Mouse (Mus musculus) CH12.LX (cell line): ENCODE measurements around the gene Apopt1. TPM values are rescaled to one million over a fixed set of nuclear protein-coding genes. Genes with fewer than 3 reads are reported as not detected.

Experiments
- DNase-seq: peaks from one replicate; pipeline ENCODE4 v3.0.0-alpha.2; 2013; ENCODE audit errors: extremely low read depth
- H3K27ac ChIP-seq: 2 replicates; pipeline ENCODE4 v1.5.1; 2012; ENCODE audit warnings: low read depth, mild to moderate bottlenecking, control low read depth, moderate library complexity; ENCODE audit not compliant: insufficient read depth
- H3K27me3 ChIP-seq: replicated peaks from 2 replicates; pipeline ENCODE3; 2012; ENCODE audit warnings: inconsistent platforms
- H3K36me3 ChIP-seq, 2 experiments: replicated peaks in 1 of 2; 2 replicates each; pipeline versions ENCODE3 to v1.6.1; 2012; ENCODE audit warnings: inconsistent platforms in 1 of 2, low read length in 1 of 2, mild to moderate bottlenecking in 1 of 2, mixed read lengths in 1 of 2, moderate library complexity in 1 of 2; ENCODE audit not compliant: control insufficient read depth in 1 of 2, insufficient read depth in 1 of 2
- H3K4me1 ChIP-seq, 2 experiments: 2 replicates each; pipeline ENCODE4 v1.6.1; 2012; ENCODE audit warnings: inconsistent platforms in 1 of 2, moderate library complexity in 1 of 2; ENCODE audit not compliant: insufficient read depth in 2 of 2, control insufficient read depth in 1 of 2
- H3K4me2 ChIP-seq: 2 replicates; pipeline ENCODE4 v1.6.1; 2012; ENCODE audit warnings: low read depth, mild to moderate bottlenecking, control low read depth; ENCODE audit not compliant: poor library complexity, insufficient read depth, severe bottlenecking
- H3K4me3 ChIP-seq, 3 experiments: fragments of 150-350 bp in 1 of 3; sonication (generic) in 1 of 3; replicated peaks in 1 of 3; 2 replicates each; pipeline versions ENCODE3 to v1.5.1; 2011 to 2012; ENCODE audit warnings: low read depth in 2 of 3, low read length in 2 of 3, mild to moderate bottlenecking in 2 of 3, moderate library complexity in 2 of 3, control low read depth in 1 of 3, improper control_type of control experiment in 1 of 3, inconsistent platforms in 1 of 3, mixed read lengths in 1 of 3; ENCODE audit not compliant: poor library complexity in 1 of 3
- H3K79me2 ChIP-seq: replicated peaks from 2 replicates; pipeline ENCODE4 v1.6.1; 2012; ENCODE audit warnings: mild to moderate bottlenecking, moderate library complexity; ENCODE audit not compliant: control insufficient read depth, poor library complexity, insufficient read depth, severe bottlenecking; ENCODE audit errors: extremely low read depth
- H3K9ac ChIP-seq: 2 replicates; pipeline ENCODE4 v1.6.1; 2012; ENCODE audit warnings: low read depth, mild to moderate bottlenecking, control low read depth, moderate library complexity; ENCODE audit not compliant: insufficient read depth
- H3K9me3 ChIP-seq: replicated peaks from 2 replicates; pipeline ENCODE3; 2012; ENCODE audit warnings: low read length, inconsistent platforms, mixed read lengths
- BHLHE40 ChIP-seq: IDR thresholded peaks from 2 replicates; pipeline ENCODE4 v1.6.1; 2011; ENCODE audit warnings: mild to moderate bottlenecking, low read depth, low read length, improper control_type of control experiment
- CHD1 ChIP-seq: IDR thresholded peaks from 2 replicates; pipeline ENCODE4 v1.6.1; 2012; ENCODE audit warnings: low read depth, low read length, improper control_type of control experiment, inconsistent platforms
- CHD2 ChIP-seq: IDR thresholded peaks from 2 replicates; pipeline ENCODE4 v1.6.1; 2011; ENCODE audit warnings: low read length, improper control_type of control experiment
- E2F4 ChIP-seq: IDR thresholded peaks from 2 replicates; pipeline ENCODE4 v1.6.1; 2011; ENCODE audit warnings: low read depth, low read length, improper control_type of control experiment; ENCODE audit not compliant: insufficient replicate concordance
- ETS1 ChIP-seq: conservative IDR thresholded peaks from 2 replicates; pipeline ENCODE4 v1.6.1; 2012; ENCODE audit warnings: low read depth, mild to moderate bottlenecking, inconsistent platforms, low read length, improper control_type of control experiment, moderate library complexity
- GABPA ChIP-seq: IDR thresholded peaks from 2 replicates; pipeline ENCODE4 v1.6.1; 2012; ENCODE audit warnings: low read depth, low read length, improper control_type of control experiment, inconsistent platforms; ENCODE audit not compliant: insufficient replicate concordance
- HCFC1 ChIP-seq: IDR thresholded peaks from 2 replicates; pipeline ENCODE4 v1.6.1; 2012; ENCODE audit warnings: low read depth, mild to moderate bottlenecking, inconsistent platforms, low read length, improper control_type of control experiment
- KAT2A ChIP-seq: IDR thresholded peaks from 2 replicates; pipeline ENCODE4 v1.6.1; 2012; ENCODE audit warnings: low read length, improper control_type of control experiment, inconsistent platforms; ENCODE audit not compliant: insufficient replicate concordance
- MAFK ChIP-seq: IDR thresholded peaks from 2 replicates; pipeline ENCODE4 v1.6.1; 2011; ENCODE audit warnings: low read length, improper control_type of control experiment; ENCODE audit not compliant: insufficient replicate concordance
- NELFE ChIP-seq: IDR thresholded peaks from 2 replicates; pipeline ENCODE4 v1.6.1; 2011; ENCODE audit warnings: low read depth, low read length, improper control_type of control experiment
- NRF1 ChIP-seq: IDR thresholded peaks from 2 replicates; pipeline ENCODE4 v1.6.1; 2014; ENCODE audit warnings: low read depth, mild to moderate bottlenecking, inconsistent platforms, low read length, improper control_type of control experiment, moderate library complexity
- PAX5 ChIP-seq: IDR thresholded peaks from 2 replicates; pipeline ENCODE4 v1.6.1; 2012; ENCODE audit warnings: low read length, inconsistent platforms, mixed read lengths
- POLR2AphosphoS2 ChIP-seq: IDR thresholded peaks from 2 replicates; pipeline ENCODE4 v1.6.1; 2011; ENCODE audit warnings: low read depth, low read length, improper control_type of control experiment
- RAD21 ChIP-seq: IDR thresholded peaks from 2 replicates; pipeline ENCODE4 v1.6.1; 2011; ENCODE audit warnings: low read depth, mild to moderate bottlenecking, low read length, improper control_type of control experiment, moderate library complexity
- SMC3 ChIP-seq: IDR thresholded peaks from 2 replicates; pipeline ENCODE4 v1.6.1; 2011; ENCODE audit warnings: low read depth, low read length, improper control_type of control experiment
- TBP ChIP-seq: conservative IDR thresholded peaks from 2 replicates; pipeline ENCODE4 v1.6.1; 2011; ENCODE audit warnings: low read depth, low read length, improper control_type of control experiment
- USF1 ChIP-seq: IDR thresholded peaks from 2 replicates; pipeline ENCODE4 v1.6.1; 2014; ENCODE audit warnings: low read depth, mild to moderate bottlenecking, inconsistent platforms, low read length, improper control_type of control experiment
- USF2 ChIP-seq: conservative IDR thresholded peaks from 2 replicates; pipeline ENCODE4 v1.6.1; 2011; ENCODE audit warnings: low read depth, low read length, improper control_type of control experiment
- ZC3H11A ChIP-seq: IDR thresholded peaks from 2 replicates; pipeline ENCODE4 v1.6.1; 2012; ENCODE audit warnings: low read depth, mild to moderate bottlenecking, inconsistent platforms, low read length, improper control_type of control experiment
- ZKSCAN1 ChIP-seq: IDR thresholded peaks from 2 replicates; pipeline ENCODE4 v1.6.1; 2012; ENCODE audit warnings: low read depth, inconsistent platforms, low read length, improper control_type of control experiment, borderline replicate concordance
- ZMIZ1 ChIP-seq: IDR thresholded peaks from 2 replicates; pipeline ENCODE4 v1.6.1; 2012; ENCODE audit warnings: low read depth, mild to moderate bottlenecking, inconsistent platforms, low read length, improper control_type of control experiment
- ZNF384 ChIP-seq: IDR thresholded peaks from 2 replicates; pipeline ENCODE4 v1.6.1; 2012; ENCODE audit warnings: low read depth, low read length, improper control_type of control experiment, inconsistent platforms
- dilution Hi-C: fragments of 300-500 bp; cut with MboI; formaldehyde crosslinking; loops from 2 replicates; pipeline ENCODE4 v1.14.3; 2020; ENCODE audit warnings: low sequenced_read_pairs; ENCODE audit not compliant: extremely low pct_unique_long_range_greater_than_20kb, extremely low pct_ligation_motif_present
- in situ Hi-C: fragments of 300-500 bp; cut with MboI; formaldehyde crosslinking; loops from 3 replicates; pipeline ENCODE4 v1.14.3; 2019; ENCODE audit warnings: low sequenced_read_pairs, low pct_ligation_motif_present, low pct_unique_long_range_greater_than_20kb, mixed read lengths
- polyA plus RNA-seq: library from polyadenylated mRNA; unstranded; fragments of >175 nt; gene quantifications from 2 replicates; pipeline ENCODE4 v1.2.1, GENCODE M21; 2012; ENCODE audit warnings: low read depth; ENCODE audit not compliant: insufficient read length
- total RNA-seq, 2 experiments: library from RNA; depleted of rRNA; stranded (reverse); fragments of 300-350 nt in 1 of 2; fragments of >200 nt in 1 of 2; gene quantifications; 2 replicates each; pipeline ENCODE4 v1.2.3; 2012 to 2014

The Apopt1 gene
- total and polyA plus RNA-seq, 3 experiments: 36.0 to 49.1 (median 43.6) TPM

GRCm38 (mm10) chr12:111787015-111787414 lies 74.0 kb downstream of the Apopt1 start:
- no peak for DNase-seq

DNA sequence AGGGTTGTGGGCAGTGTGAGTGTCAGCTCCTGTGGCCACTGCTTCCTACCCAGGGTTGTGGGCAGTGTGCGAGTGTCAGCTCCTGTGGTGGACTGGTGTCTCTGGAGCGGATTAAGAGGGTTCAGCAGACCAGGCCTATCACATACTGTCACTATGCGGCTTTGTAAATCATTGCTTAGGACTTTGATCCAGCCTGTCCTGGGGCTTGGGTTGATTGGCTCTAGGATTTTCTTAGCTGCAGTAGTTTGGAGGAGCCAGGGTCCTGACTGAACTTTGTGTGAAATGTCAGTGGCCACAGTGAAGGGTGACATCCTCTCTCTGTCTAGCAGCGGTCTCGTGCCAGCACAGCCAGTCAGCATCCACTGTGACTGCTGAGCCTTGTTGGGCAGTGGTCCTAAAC lies 77.0 kb downstream of the Apopt1 start:
- dilution Hi-C loops: no loop called here

More at GRCm38 (mm10) chr12:111787015-111787414, 74.0 kb downstream of the Apopt1 start:
- TF ChIP-seq ZC3H11A (no peak), GABPA (no peak), USF1 (no peak)
- dilution Hi-C loops (no loop called here), in situ Hi-C loops (no loop called here)
- Histone ChIP-seq H3K4me1 (peaks cover 5 to 27% of the 10 kb centered on the region in 2 experiments), H3K4me2 (no peak overlapping the region), H3K9ac (no peak overlapping the region), H3K27ac (no peak overlapping the region), H3K79me2 (no peaks in the 10 kb centered on the region; the same call in 1 of the 2 replicates), H3K9me3 (no peaks in the 10 kb centered on the region), H3K4me3 (no peak overlapping the region), H3K27me3 (no peaks in the 10 kb centered on the region), H3K36me3 (peaks cover 78 to 94% of the 10 kb centered on the region in 2 experiments)

GRCm38 (mm10) chr12:111790631-111791030 lies 77.6 kb downstream of the Apopt1 start:
- H3K4me2 ChIP-seq: no peak overlapping the region
- H3K4me3 ChIP-seq: no peak overlapping the region
- H3K27me3 ChIP-seq: no peaks in the 10 kb centered on the region
- H3K9ac ChIP-seq: no peak overlapping the region
- dilution Hi-C loops (no loop called here), in situ Hi-C loops (no loop called here)
- peaks cover 18 to 57% of the 10 kb centered on the region in 2 experiments for H3K4me1 ChIP-seq
- peaks cover 64 to 87% of the 10 kb centered on the region in 2 experiments for H3K36me3 ChIP-seq
- no peaks in the 10 kb centered on the region; the same call in 1 of the 2 replicates for H3K79me2 ChIP-seq
- H3K9me3 ChIP-seq: no peaks in the 10 kb centered on the region
- TF ChIP-seq ZKSCAN1 (no peak), NRF1 (no peak), BHLHE40 (no peak), TBP (no peak), E2F4 (no peak), ZC3H11A (no peak), ETS1 (no peak), USF2 (no peak), GABPA (no peak), MAFK (no peak)
- H3K27ac ChIP-seq: no peak overlapping the region
- DNase-seq: no peak

More for the DNA sequence above, 77.0 kb downstream of the Apopt1 start:
- no peaks in the 10 kb centered on the region; the same call in 1 of the 2 replicates for H3K79me2 ChIP-seq
- H3K4me2 ChIP-seq: no peak overlapping the region
- no peaks in the 10 kb centered on the region for H3K27me3 ChIP-seq
- H3K4me3 ChIP-seq: no peak overlapping the region
- H3K27ac ChIP-seq: no peak overlapping the region
- peaks cover 13 to 52% of the 10 kb centered on the region in 2 experiments for H3K4me1 ChIP-seq
- peaks cover 64 to 87% of the 10 kb centered on the region in 2 experiments for H3K36me3 ChIP-seq
- TF ChIP-seq ZNF384 (no peak), ZMIZ1 (no peak), POLR2AphosphoS2 (no peak), SMC3 (no peak), NELFE (no peak), KAT2A (no peak), USF1 (no peak), USF2 (no peak), CHD2 (no peak), E2F4 (no peak), CHD1 (no peak), ZC3H11A (no peak), GABPA (no peak), ETS1 (no peak), PAX5 (no peak), HCFC1 (no peak), RAD21 (no peak)
- in situ Hi-C loops: no loop called here
- H3K9ac ChIP-seq: no peak overlapping the region
- no peak for DNase-seq
- H3K9me3 ChIP-seq: no peaks in the 10 kb centered on the region
